Mouse (Mus musculus): ENCODE results near the gene Stab2. TPM values are rescaled to one million over a fixed set of nuclear protein-coding genes. Genes with fewer than 3 reads are reported as not detected.

Stab2 gene
- total and polyA plus RNA-seq, 3 experiments = 0.09 TPM; not detected in 2

DNA sequence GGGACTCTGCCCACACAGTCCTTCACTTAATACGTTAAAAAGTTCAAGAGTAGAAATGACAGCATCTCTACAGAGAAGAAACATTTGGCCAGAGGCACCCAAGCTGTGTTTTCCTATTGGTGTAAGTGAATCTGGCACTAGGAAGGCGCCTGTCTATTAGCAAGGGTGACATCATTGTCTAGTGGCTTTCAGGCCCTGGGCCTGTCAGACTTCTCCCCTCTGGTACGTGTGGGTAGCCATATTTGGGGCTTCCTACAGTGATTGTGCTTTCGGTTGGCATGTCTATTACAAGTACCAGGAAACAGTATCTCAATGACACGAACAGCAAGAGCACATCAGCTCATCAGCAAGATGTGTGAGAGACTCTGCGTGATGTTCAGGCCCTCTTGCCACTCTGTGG lies 31.5 kb upstream of the Stab2 start:
- Histone ChIP-seq H3K9ac (ENCODE audit: insufficient read depth, low read depth) (no peak overlapping the region), H3K36me3 (replicated peaks in 1 of 2; ENCODE audit: control insufficient read depth in 1 of 2, insufficient read depth in 1 of 2, low read length in 1 of 2) (no peaks in the 10 kb centered on the region), H3K4me2 (ENCODE audit: insufficient read depth, low read depth, poor library complexity, severe bottlenecking) (no peak overlapping the region), H3K79me2 (replicated peaks; ENCODE audit: control insufficient read depth, extremely low read depth, insufficient read depth, poor library complexity, severe bottlenecking) (no peaks in the 10 kb centered on the region), H3K9me3 (replicated peaks; ENCODE audit: low read length) (no peaks in the 10 kb centered on the region), H3K27ac (ENCODE audit: insufficient read depth, low read depth) (no peak overlapping the region), H3K4me3 (replicated peaks in 1 of 3; ENCODE audit: low read depth in 2 of 3, low read length in 2 of 3, poor library complexity in 1 of 3) (no peak overlapping the region), H3K4me1 (ENCODE audit: control insufficient read depth in 1 of 2, insufficient read depth in 2 of 2) (peaks cover 6 to 13% of the 10 kb centered on the region in 2 experiments), H3K27me3 (replicated peaks) (no peaks in the 10 kb centered on the region)
- TF ChIP-seq RAD21 (IDR thresholded peaks at IDR 0.05; ENCODE audit: low read depth, low read length) (no peak), SIN3A (IDR thresholded peaks at IDR 0.05; ENCODE audit: low read length) (no peak), E2F4 (IDR thresholded peaks at IDR 0.05; ENCODE audit: insufficient replicate concordance, low read depth, low read length) (no peak), JUND (conservative IDR thresholded peaks at IDR 0.05; ENCODE audit: low read depth, low read length) (no peak), MAX (IDR thresholded peaks at IDR 0.05; ENCODE audit: low read length) (no peak), NRF1 (IDR thresholded peaks at IDR 0.05; ENCODE audit: low read depth, low read length) (no peak), USF2 (conservative IDR thresholded peaks at IDR 0.05; ENCODE audit: low read depth, low read length) (no peak), PAX5 (IDR thresholded peaks at IDR 0.05; ENCODE audit: low read length) (no peak), IRF4 (IDR thresholded peaks at IDR 0.05; ENCODE audit: low read depth, low read length) (no peak), POLR2A (IDR thresholded peaks at IDR 0.05; ENCODE audit: low read depth, low read length) (no peak), TBP (conservative IDR thresholded peaks at IDR 0.05; ENCODE audit: low read depth, low read length) (no peak), CTCF (conservative IDR thresholded peaks at IDR 0.05 in 1 of 2, IDR thresholded peaks at IDR 0.05 in 1 of 2; ENCODE audit: low read depth in 2 of 2, low read length in 2 of 2) (no peak), MAFK (IDR thresholded peaks at IDR 0.05; ENCODE audit: insufficient replicate concordance, low read length) (no peak), CHD1 (IDR thresholded peaks at IDR 0.05; ENCODE audit: low read depth, low read length) (no peak), RCOR1 (conservative IDR thresholded peaks at IDR 0.05; ENCODE audit: low read depth, low read length) (no peak), HCFC1 (IDR thresholded peaks at IDR 0.05; ENCODE audit: low read depth, low read length) (no peak)
- no peak for DNase-seq (ENCODE audit: extremely low read depth)
- dilution Hi-C loops (cut with MboI; ENCODE audit: extremely low pct_ligation_motif_present, extremely low pct_unique_long_range_greater_than_20kb, low sequenced_read_pairs) (no loop called here), in situ Hi-C loops (cut with MboI; ENCODE audit: low pct_ligation_motif_present, low pct_unique_long_range_greater_than_20kb, low sequenced_read_pairs) (no loop called here)

- no peak for TF ChIP-seq MAZ (IDR thresholded peaks at IDR 0.05; ENCODE audit: low read depth, low read length)
- no peak for TF ChIP-seq ZNF384 (IDR thresholded peaks at IDR 0.05; ENCODE audit: low read depth, low read length)
- no peak for TF ChIP-seq GABPA (IDR thresholded peaks at IDR 0.05; ENCODE audit: insufficient replicate concordance, low read depth, low read length)
- no peak for TF ChIP-seq MXI1 (IDR thresholded peaks at IDR 0.05; ENCODE audit: low read depth, low read length)
- in situ Hi-C loops (cut with MboI; ENCODE audit: low pct_ligation_motif_present, low pct_unique_long_range_greater_than_20kb, low sequenced_read_pairs) = no loop called here
Observed at GRCm38 (mm10) chr10:87037062-87037461, 29.2 kb upstream of the Stab2 start.

More at GRCm38 (mm10) chr10:87037062-87037461, 29.2 kb upstream of the Stab2 start:
- no peak overlapping the region for H3K4me3 ChIP-seq (replicated peaks in 1 of 3; ENCODE audit: low read depth in 2 of 3, low read length in 2 of 3, poor library complexity in 1 of 3)
- no peak overlapping the region for H3K27ac ChIP-seq (ENCODE audit: insufficient read depth, low read depth)
- H3K36me3 ChIP-seq (replicated peaks in 1 of 2; ENCODE audit: control insufficient read depth in 1 of 2, insufficient read depth in 1 of 2, low read length in 1 of 2) = no peaks in the 10 kb centered on the region
- H3K4me2 ChIP-seq (ENCODE audit: insufficient read depth, low read depth, poor library complexity, severe bottlenecking) = no peak overlapping the region
- H3K9ac ChIP-seq (ENCODE audit: insufficient read depth, low read depth) = no peak overlapping the region
- no peak for DNase-seq (ENCODE audit: extremely low read depth)
- no peaks in the 10 kb centered on the region for H3K27me3 ChIP-seq (replicated peaks)
- peaks cover 6 to 13% of the 10 kb centered on the region in 2 experiments for H3K4me1 ChIP-seq (ENCODE audit: control insufficient read depth in 1 of 2, insufficient read depth in 2 of 2)
- H3K79me2 ChIP-seq (replicated peaks; ENCODE audit: control insufficient read depth, extremely low read depth, insufficient read depth, poor library complexity, severe bottlenecking) = no peaks in the 10 kb centered on the region
- no peaks in the 10 kb centered on the region for H3K9me3 ChIP-seq (replicated peaks; ENCODE audit: low read length)
- dilution Hi-C loops (cut with MboI; ENCODE audit: extremely low pct_ligation_motif_present, extremely low pct_unique_long_range_greater_than_20kb, low sequenced_read_pairs) = no loop called here
